Mouse (Mus musculus) erythroblast, embryonic 14.5 days (primary cell): ENCODE data around the gene Snai1.

Experiments
- GATA1 ChIP-seq: IDR thresholded peaks from 2 replicates; pipeline ENCODE4 v1.6.1; 2012; ENCODE audit warnings: low read length, inconsistent platforms, mixed read lengths
- TAL1 ChIP-seq: IDR thresholded peaks from 3 replicates; pipeline ENCODE4 v1.6.1; 2012; ENCODE audit warnings: low read length, inconsistent platforms, mixed read lengths

GRCm38 (mm10) chr2:167503896-167504349, 34.1 kb upstream of the Snai1 start:
- no peak for TF ChIP-seq GATA1
- no peak for TF ChIP-seq TAL1
